Mouse (Mus musculus): Measurements from ENCODE around the gene Ube2i.

Gene Ube2i

DNA sequence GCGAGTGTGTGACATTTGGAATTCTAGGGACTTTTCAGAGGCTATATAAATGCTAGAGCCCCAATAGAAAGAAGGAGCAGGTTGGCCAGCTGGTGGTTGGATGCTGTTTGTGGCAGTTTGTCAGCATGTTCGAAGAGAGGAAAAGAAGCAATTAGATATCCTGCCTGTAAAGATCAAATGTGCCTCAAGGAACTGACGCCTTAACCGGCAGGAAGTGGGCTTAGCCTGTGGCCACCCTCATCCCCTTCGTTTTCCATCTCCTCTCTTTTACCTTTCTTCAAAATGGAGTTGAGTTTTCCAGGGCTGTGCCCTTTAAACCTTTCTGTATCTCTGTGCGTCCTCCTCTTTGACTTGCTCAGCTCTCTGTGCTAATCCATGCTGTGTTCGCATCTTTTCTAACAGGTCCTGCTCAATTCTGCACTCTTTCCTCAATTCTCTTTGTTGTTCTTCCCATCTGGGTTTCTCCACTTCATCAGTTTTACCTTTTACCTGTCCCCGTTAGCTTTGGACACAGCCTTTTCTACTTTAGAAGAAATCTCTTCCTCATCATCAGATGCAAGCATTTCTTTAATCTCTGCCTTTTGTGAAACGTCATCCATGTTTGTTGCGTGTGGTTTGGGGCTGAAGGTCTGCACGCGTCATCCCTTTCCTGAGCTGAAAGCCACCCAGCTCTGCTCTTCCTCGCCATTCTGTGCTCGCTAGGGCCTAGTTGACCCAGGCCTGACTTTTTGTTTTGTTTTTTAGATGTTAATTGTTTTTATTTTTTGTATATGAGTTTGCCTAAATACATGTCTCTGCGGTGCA lies 54.7 kb downstream of the Ube2i start:
- DNase-seq (ENCODE audit: low read depth in 1 of 2, low spot score in 2 of 2), result no peak

DNA sequence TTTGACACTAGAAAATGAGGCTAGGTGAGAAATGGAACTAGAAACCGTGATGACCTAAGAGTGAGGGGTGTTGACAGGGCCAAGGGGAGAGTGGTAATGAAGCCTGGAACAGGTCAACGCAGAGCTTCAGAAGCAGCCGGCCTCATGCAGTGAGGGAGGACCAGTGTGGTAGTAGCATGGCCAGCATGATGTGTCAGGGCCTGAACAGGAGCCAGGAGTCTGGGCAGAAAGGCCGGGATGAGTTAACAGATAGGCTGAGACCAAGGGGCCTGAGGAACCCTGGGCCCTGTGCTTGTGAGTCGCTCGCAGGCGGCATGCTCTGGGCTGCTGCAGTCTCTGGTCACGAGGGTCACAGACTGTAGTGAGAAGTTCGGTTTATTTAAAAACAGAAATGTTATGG lies 55.5 kb downstream of the Ube2i start:
- DNase-seq (ENCODE audit: low read depth in 1 of 2, low spot score in 2 of 2), result no peak

DNA sequence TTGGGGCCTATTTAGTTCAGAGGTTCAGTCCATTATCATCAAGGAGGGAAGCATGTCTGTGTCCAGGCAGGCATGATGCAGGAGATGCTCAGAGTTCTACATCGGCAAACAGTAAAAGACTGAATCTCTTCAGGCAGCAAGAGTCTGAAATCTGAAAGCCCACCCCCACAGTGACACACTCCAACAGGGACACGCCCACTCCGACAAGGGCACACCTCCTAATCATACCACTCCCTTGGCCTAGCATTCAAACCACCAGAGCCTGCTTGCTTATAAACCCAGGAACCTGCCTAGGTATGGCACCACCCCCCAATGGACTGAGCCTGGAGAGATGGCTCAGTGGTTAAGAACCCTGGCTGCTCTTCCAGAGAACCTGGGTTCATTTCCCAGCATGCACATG lies 59.0 kb downstream of the Ube2i start:
- no peak for DNase-seq (ENCODE audit: low read depth in 1 of 2, low spot score in 2 of 2)

All from monocyte, adult 2 months (primary cell).